Mouse (Mus musculus): ENCODE data around the gene Olfr382. TPM values are rescaled to one million over a fixed set of nuclear protein-coding genes. Genes with fewer than 3 reads are reported as not detected.

Gene Olfr382
- not detected for polyA plus RNA-seq (2015; fragmentation: Illumina TruSeq; extraction: RNeasy Lipid Tissue Mini Kit (QIAGEN cat#74804); ENCODE audit: insufficient read depth, low read depth, low replicate concordance)

DNA sequence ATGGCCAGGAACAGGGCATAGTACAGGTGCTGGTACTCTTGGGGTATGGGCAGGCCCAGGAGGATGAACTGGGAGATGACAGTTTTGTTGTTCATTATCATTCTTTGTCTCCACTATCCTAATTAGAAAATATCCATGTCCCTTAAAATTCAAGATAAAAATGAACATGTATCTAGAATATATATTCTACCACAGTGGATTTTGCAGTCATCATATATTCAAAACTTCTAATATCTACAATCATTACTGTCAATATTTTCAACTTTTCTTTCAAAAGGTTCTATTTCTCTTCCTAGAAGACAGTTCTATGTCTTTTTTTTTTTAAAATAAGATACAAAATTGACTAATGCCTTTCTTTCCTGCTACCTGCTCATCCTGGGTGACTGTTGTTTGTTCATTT is at the start of gene Olfr382:
Olfr382 (minus strand) TSS at position 101 of the 400 bp plus-strand sequence.

DNA sequence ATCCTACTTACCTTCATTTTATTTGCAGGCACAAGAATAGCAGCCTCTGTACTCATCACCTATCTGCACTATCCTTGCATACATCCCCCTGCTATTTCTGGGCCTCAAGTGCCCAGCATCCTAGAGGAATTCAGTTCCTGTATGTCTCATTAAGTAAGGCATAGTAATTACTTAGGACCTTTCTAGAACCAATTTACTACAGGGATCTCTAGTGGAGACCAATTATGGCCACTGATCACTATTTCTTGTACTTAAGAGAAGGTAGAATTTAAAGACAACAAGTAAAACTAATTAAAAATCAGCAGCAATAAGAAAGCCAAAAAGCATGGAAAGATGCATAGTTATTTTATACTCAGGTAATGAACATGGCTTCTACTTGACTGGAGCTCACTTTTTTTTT is 25.5 kb downstream of the Olfr382 start, which contains the start of gene Olfr381:
Olfr381 (minus strand) TSS at position 101 of the 400 bp plus-strand sequence.

Other genes with a start within 250 kb of the Olfr382 start
- not detected for gene Trpv3, start 249.8 kb downstream of the Olfr382 start, polyA plus RNA-seq (2015; fragmentation: Illumina TruSeq; extraction: RNeasy Lipid Tissue Mini Kit (QIAGEN cat#74804); ENCODE audit: insufficient read depth, low read depth, low replicate concordance)
- gene Aspa, start 187.6 kb downstream of the Olfr382 start, polyA plus RNA-seq (2015; fragmentation: Illumina TruSeq; extraction: RNeasy Lipid Tissue Mini Kit (QIAGEN cat#74804); ENCODE audit: insufficient read depth, low read depth, low replicate concordance), result 1.7 TPM
- gene Gm49340, start 187.5 kb downstream of the Olfr382 start, polyA plus RNA-seq (2015; fragmentation: Illumina TruSeq; extraction: RNeasy Lipid Tissue Mini Kit (QIAGEN cat#74804); ENCODE audit: insufficient read depth, low read depth, low replicate concordance), result not detected
- gene Spata22, start 187.5 kb downstream of the Olfr382 start, polyA plus RNA-seq (2015; fragmentation: Illumina TruSeq; extraction: RNeasy Lipid Tissue Mini Kit (QIAGEN cat#74804); ENCODE audit: insufficient read depth, low read depth, low replicate concordance), result not detected
- gene Olfr20, start 166.4 kb downstream of the Olfr382 start, polyA plus RNA-seq (2015; fragmentation: Illumina TruSeq; extraction: RNeasy Lipid Tissue Mini Kit (QIAGEN cat#74804); ENCODE audit: insufficient read depth, low read depth, low replicate concordance), result not detected
- not detected for gene Olfr376, start 146.0 kb downstream of the Olfr382 start, polyA plus RNA-seq (2015; fragmentation: Illumina TruSeq; extraction: RNeasy Lipid Tissue Mini Kit (QIAGEN cat#74804); ENCODE audit: insufficient read depth, low read depth, low replicate concordance)
- not detected for gene Olfr1, start 117.6 kb downstream of the Olfr382 start, polyA plus RNA-seq (2015; fragmentation: Illumina TruSeq; extraction: RNeasy Lipid Tissue Mini Kit (QIAGEN cat#74804); ENCODE audit: insufficient read depth, low read depth, low replicate concordance)
- gene Olfr378, start 88.7 kb downstream of the Olfr382 start, polyA plus RNA-seq (2015; fragmentation: Illumina TruSeq; extraction: RNeasy Lipid Tissue Mini Kit (QIAGEN cat#74804); ENCODE audit: insufficient read depth, low read depth, low replicate concordance), result not detected
- gene Olfr380, start 59.7 kb downstream of the Olfr382 start, polyA plus RNA-seq (2015; fragmentation: Illumina TruSeq; extraction: RNeasy Lipid Tissue Mini Kit (QIAGEN cat#74804); ENCODE audit: insufficient read depth, low read depth, low replicate concordance), result not detected
- gene Olfr381, start 25.6 kb downstream of the Olfr382 start, polyA plus RNA-seq (2015; fragmentation: Illumina TruSeq; extraction: RNeasy Lipid Tissue Mini Kit (QIAGEN cat#74804); ENCODE audit: insufficient read depth, low read depth, low replicate concordance), result not detected
- not detected for gene Olfr385, start 75.8 kb upstream of the Olfr382 start, polyA plus RNA-seq (2015; fragmentation: Illumina TruSeq; extraction: RNeasy Lipid Tissue Mini Kit (QIAGEN cat#74804); ENCODE audit: insufficient read depth, low read depth, low replicate concordance)
- gene Olfr384, start 81.4 kb upstream of the Olfr382 start, polyA plus RNA-seq (2015; fragmentation: Illumina TruSeq; extraction: RNeasy Lipid Tissue Mini Kit (QIAGEN cat#74804); ENCODE audit: insufficient read depth, low read depth, low replicate concordance), result not detected
- not detected for gene Zfp735, start 171.6 kb upstream of the Olfr382 start, polyA plus RNA-seq (2015; fragmentation: Illumina TruSeq; extraction: RNeasy Lipid Tissue Mini Kit (QIAGEN cat#74804); ENCODE audit: insufficient read depth, low read depth, low replicate concordance)

Measured in pancreas, adult 10 weeks (tissue).